Mouse (Mus musculus): ENCODE measurements around the gene Vps9d1. TPM values are rescaled to one million over a fixed set of nuclear protein-coding genes. Genes with fewer than 3 reads are reported as not detected.
A peak's percentile ranks its signal among the peaks of the same experiment; 100 is the strongest.
"Not testable (repeated sequence)": the region's sequence is repeated elsewhere in the genome, so short reads cannot be mapped to it uniquely, and the experiment has no call there.

The Vps9d1 gene
- total RNA-seq, 2 experiments from 2014 or later = 11.7 to 12.0 TPM

DNA sequence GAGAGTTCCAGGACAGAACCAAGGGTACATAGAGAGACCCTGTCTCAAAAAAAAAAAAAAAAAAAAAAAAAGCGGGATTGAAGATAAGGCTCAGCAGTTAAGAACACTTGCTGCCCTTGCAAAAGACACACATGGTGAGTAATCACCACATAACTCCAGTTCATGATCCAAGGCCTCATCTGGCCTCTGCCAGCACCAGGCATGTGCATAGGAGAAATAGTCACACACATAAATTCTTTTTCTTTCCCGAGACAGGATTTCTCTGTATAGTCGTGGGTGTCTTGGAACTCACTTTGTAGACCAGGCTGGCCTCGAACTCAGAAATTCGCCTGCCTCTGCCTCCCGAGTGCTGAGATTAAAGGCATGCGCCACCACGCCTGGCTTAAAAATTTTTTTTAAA lies 3.4 kb upstream of the Vps9d1 start:
- DNase-seq; intact Hi-C loops (cut with DNase I; ENCODE audit: low total_unique reads): not testable (repeated sequence)

DNA sequence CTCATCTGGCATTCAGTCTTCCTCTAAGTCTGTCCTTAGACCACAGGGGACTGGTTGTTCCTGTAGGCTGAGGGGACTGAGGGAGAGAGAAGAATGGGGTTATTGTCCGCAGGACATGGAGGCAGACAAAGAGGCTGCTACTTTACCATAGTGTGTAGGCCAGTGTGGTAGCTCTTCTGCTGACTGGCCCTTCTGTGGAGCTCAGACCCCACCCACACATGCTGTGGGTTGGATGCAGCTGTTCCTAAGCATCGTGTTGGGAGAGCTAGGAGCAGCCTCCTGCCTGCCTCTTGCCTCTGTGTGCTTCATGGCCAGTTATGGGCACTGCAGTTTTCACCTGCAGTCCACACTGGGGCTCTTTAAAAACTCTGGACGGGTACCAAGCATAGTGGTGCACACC lies 3.0 kb upstream of the Vps9d1 start:
- no peak for DNase-seq
- intact Hi-C loops (cut with DNase I; ENCODE audit: low total_unique reads) = no loop called here

DNA sequence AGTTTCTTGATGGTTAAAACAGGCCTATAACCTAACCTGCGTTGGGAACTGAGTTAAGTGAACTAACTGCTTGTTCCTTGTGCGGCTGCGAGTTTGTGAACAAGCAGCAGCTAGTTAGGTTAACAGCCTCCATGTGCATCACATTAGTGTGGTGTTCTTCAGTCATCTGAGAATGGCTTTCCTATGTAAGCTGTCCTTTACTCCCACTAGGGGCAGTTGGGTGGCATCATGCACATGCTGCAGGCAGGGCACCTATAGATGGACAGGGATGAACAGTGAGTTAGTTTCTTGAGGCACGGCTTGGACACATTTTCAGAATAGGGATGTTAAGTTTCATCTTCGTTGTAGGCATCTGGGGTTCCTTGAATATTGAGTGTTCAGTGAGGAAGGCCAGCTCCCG lies 1.0 kb upstream of the Vps9d1 start:
- DNase-seq = no peak
- intact Hi-C loops (cut with DNase I; ENCODE audit: low total_unique reads) = no loop called here

DNA sequence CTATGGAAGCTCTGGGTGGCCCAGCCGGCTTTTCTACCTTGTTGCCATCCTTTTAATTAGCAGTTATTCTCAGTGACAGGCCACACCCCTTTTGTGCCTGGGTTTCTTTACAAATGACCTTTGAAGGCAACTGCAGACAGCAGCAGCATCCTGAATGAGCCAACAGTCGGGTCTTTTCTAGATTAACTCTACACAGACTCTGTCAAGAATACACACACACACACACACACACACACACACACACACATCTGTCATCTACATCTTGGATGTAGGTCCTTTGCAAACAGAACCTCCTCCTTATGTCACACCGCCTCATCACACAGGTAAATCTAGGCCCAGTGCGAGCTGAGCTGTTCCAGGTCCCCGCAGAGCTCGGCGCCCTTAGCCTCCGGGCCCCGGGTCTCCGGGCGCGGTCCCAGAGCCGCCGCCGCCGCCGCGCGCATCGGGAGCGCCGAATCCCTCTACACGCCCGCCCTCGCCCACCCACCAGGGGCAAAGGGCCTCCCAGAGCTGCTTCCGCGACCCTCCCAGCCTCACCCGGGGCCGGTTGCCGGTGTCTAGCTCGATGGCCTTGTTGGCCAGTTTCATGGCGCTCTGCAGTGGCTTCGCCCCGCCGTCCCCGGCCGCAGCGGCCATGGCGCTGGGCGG lies 573 bp downstream of the Vps9d1 start:
- no peak for DNase-seq
- intact Hi-C loops (cut with DNase I; ENCODE audit: low total_unique reads) = no loop called here

DNA sequence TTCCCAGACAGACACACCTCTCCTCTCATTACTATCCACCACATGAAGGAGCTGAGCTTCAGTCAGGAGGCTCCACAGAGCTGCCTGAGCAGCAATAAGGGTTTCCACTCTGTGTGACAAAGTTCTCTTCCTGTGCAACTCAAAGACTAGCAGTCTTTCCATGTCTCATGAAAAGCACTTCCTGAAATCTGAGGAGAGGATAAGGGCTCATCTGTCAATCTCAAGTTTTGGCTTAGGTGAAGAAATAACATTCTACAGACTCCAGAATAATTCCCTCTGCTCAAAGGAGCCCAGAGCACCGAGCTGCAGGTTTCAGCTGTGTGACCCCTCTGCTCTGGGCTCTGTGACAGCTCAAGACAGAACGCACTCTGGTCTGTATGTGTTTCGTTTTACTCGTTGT lies 1.2 kb downstream of the Vps9d1 start:
- DNase-seq = no peak

DNA sequence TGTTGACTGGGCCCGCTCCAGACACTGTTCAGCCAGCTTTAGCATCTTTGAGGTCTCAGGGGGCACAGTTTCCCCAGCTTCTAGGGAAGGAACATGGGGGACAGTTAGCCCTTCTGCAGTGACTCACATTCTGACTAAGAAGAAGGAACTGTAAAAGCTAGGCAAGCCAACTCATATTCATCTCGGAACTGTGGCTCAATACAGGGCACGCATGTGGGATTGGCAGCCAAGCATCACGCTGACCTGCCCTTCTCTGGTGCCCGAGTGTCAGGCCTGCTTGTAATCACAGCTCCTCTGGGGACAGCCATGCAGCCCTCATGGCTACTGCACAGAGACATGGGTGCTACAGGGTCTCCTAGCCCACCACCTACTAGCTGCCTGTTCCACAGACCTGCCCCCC lies 3.2 kb downstream of the Vps9d1 start:
- no peak for DNase-seq
- intact Hi-C loops (cut with DNase I; ENCODE audit: low total_unique reads) = no loop called here

More for the DNA sequence above, 1.2 kb downstream of the Vps9d1 start:
- intact Hi-C loops (cut with DNase I; ENCODE audit: low total_unique reads) = no loop called here

DNA sequence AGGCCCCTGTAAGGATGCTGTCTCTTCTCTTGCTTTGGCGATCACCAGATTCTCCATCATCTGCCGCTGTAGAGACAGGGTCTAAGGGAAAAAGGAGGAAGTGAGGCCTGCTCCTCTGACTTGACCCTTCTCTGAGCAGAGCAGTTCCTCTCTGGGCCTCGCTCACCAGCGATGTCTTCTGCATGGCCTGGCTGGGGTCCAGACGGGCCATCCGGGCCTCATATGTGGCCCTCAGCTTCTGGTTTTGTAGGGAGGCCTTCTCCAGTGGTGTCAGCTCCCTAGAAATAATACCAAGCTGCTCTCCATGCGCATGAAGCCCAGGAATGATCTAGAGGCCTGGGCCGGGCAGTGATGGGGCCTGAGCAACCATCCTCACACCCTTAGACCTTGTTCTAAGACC lies 5.6 kb downstream of the Vps9d1 start:
- no peak for DNase-seq

DNA sequence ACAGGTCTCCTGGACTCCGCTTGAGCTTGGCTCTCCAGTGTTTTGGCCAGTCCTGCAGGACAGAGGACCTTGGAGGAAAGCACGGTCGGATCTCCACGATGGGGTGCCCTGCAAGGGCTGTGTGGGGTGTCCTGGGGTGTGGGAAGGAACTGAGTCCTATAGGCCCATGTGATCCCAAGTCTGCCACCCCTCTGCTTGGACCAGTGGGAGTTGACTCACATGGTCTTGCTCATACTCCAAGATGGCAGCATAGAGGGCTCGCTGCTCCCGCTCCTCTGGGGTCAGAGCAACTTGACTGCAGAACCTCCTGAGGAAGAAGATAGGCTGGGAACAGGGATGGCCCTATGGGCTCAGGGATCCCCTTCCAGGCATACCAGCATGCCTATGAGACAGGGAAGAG lies 6.4 kb downstream of the Vps9d1 start:
- intact Hi-C loops (cut with DNase I; ENCODE audit: low total_unique reads) = no loop called here
- DNase-seq = no peak

More for the DNA sequence above, 5.6 kb downstream of the Vps9d1 start:
- intact Hi-C loops (cut with DNase I; ENCODE audit: low total_unique reads) = no loop called here

DNA sequence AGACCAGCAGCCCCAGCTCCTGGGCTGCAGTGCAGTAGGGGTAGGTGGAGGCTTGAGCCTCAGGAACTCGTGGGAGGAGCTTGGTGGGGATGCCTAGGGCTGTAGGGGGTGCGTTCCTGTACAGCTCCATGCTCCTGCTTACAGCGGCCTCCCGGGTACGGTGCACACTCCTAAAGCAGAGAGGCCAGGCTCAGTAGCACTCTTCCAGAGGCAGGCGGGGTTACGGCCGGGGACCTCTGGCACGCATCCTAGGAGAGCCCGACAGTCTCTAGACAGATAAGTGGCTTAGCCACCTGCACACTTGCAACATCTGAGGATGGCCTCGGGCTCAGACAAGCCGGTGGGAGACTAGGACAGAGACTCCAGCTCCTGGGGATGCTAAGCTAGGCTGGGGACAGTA lies 8.6 kb downstream of the Vps9d1 start:
- DNase-seq = no peak
- intact Hi-C loops (cut with DNase I; ENCODE audit: low total_unique reads) = no loop called here

DNA sequence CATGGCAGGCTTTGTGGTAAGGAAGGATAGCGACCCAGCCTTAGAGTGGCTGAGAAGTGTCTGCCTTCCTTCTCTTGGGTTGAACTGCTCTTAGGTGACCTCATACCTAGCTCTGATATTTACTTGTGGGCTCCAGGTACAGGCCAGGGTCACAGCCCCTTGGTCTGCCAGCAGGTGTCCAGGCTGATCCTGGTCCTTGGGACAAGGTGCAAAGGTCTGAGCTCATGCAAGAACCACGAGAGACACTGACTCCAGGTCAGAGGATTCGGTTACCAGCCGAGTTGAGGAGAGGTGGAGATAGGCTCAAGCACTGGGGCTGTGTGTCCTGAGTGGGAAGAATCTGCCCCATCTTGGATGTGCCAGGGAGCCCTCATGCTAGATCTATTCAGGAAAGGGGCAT lies 9.8 kb downstream of the Vps9d1 start:
- intact Hi-C loops (cut with DNase I; ENCODE audit: low total_unique reads) = no loop called here
- no peak for DNase-seq

DNA sequence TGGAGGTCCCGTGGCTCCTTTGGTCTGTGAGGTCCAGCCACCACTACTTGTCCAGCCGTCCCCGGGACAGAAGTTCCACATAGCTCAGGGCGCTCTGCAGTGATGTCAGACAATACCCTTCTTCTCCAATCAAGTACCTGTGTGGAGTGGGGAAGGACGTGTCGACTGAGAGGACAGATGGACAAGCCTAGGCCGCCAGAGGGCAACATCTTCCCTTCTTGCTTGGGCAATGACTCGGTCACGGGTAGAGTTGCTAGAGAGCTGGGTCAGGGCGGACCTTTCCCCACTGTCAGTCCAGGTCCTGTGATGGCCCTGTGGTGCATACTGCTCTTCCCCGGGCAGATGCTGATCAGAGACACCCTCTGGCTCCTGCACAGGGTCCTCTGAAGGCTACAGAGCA lies 11.1 kb downstream of the Vps9d1 start:
- no peak for DNase-seq
- intact Hi-C loops (cut with DNase I; ENCODE audit: low total_unique reads) = no loop called here

DNA sequence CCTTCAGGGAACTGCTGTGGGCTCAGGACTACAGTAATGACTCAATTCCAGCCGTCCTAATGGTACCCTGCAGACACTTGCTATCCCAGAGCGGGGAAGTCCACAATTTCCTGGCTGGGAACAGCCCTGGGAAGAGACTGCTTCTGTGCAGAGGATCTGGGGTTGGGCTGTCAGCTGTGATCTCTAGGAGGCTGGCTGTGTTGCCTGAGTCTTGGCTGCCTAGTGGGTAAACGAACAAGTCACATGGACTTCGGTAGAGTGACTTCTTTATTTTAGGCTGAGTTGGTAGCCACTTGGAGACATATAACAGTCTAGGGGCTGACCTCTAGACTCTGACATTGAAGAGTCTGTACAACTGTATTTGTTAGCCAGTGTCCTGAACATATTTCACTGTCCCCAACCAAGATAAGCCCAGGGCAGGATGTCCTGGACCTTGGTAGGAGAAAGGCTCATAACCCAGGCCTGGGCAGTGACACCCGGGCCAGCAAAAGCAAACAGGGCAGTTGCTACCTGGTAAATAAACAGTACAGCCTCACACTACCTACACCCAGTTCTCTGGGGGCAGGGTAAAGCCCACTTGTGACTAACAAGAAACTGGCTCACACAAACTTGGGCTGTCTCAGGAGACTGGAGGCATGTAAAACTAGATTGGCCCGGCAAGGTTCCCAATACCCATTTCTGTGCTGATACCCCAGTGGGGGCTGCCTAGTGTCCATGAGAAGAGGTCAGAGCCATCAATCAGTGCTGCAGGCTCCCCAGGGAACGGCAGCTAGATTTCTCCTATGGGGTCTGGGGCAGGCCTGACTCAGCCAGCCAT lies 11.8 kb downstream of the Vps9d1 start:
- intact Hi-C loops (cut with DNase I; ENCODE audit: low total_unique reads) = no loop called here
- DNase-seq = no peak

DNA sequence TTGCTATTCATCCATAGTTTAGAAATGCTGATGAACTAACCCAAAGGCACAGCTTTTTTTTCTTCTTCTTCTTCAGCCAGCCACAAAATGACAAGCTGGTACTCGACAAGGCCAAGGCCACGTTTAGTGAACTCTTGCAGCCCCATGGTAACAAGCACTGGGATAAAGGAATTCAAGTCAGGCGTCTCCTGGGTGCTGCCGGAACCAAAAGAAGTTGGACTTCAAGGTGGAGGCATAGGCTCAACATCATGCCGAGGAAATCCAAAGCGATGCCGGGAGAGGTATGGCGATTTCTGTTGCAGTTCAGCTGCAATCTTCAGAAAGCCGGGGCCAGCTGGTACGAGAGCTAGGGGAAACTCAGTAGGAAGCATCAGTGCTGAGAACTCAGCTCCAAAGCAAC lies 14.8 kb downstream of the Vps9d1 start:
- intact Hi-C loops (cut with DNase I; ENCODE audit: low total_unique reads) = no loop called here
- DNase-seq = no peak

DNA sequence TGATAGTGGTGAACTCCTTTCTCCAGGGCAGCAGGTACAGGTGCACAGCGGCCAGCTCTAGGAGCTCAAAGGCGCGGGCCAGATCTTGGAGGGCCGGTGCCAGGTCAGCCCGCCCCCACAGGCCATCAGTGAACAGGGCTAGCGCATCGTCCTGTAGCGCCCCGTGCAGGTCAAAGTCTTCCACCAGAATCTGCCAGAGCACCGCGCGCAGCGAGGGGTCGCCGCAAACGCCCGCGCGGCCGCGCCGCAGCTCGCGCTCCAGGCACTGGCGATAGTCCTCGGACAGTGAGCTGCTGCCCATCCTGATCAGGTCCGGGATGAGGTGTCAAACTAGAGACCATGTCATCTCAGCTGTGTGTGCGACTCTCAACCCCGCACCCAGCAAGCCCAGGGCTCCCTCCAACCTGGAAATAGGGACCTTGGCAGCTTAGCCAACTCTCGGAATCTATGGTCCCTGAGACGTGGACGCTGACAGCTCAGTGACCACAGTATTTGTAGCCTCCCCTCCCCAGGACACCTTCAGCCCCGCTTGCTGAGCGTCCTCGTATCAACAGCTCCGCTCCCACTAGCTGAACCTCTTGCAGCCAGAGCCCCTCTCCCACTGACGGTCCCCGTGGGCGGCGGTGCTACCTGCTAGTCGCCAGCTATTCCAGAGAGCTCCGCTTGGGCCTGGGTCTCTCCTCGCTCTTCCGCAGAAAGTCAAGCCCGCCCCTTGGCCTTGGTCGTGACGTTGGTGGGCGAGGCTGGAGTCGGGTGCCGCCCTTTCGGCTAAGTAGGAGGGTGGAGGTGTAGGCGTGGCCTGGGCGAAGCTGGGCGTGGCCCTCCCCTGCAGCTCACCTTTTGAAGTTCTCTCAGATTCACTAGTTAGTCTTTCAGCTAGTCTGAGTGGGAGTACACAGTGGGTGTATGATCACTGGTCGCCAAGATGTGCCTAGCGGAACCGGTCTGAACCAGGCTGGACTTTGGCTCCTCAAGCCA lies 18.3 kb downstream of the Vps9d1 start, which contains the start of gene Spata2l:
Spata2l (minus strand) TSS at position 714 of the 978 bp plus-strand sequence.
- intact Hi-C loops (cut with DNase I; ENCODE audit: low total_unique reads) = no loop called here
- peak; percentile 81 for DNase-seq

DNA sequence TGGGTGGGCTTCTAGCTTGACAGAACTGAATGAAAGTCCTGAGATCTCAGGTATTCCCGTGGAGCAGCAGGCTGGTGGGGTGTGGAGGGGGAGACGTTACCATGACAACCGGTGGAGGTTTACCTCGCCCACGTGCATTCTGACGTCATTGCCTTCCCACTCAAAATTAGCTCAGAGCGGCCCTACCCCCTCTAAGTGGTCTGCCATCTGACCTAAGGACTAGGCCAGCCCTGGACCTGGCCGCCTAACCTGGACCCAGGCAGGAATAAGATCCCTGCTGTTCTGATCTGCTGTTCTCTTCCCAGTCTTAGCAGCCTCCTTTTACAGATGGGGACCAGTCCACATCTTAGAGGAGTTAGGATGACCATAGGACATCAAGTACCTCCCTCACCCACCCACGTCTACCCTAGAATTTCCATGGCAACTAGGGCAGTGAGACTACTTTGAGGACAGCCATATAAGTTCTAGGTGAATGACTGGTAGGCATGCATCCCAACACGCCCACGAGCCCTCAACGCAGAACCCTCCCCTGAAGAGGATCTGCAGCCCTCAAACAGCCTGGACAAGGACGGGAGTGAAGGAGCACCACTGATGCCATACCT lies 19.1 kb downstream of the Vps9d1 start:
- intact Hi-C loops (cut with DNase I; ENCODE audit: low total_unique reads) = no loop called here
- no peak for DNase-seq

DNA sequence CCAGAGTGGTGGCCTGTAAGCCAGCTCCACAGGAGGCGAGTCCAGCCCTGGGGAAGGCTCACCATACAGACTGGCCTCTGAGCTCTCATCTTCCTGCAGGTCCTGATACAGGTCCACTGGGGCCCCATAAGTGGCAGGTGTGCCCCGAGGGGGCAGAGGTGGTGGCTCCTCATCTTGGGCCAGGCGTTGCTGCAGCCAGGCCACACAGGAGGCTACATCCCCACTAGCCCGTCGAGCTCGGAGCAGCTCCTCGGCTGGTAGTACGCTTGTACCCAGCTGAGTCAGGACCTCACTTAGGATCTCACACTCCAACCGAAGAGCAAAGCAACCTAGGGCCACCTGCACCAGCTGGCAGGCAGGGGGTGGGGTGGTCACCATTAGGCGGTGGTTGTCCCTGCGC lies 20.4 kb downstream of the Vps9d1 start:
- DNase-seq = no peak
- intact Hi-C loops (cut with DNase I; ENCODE audit: low total_unique reads) = no loop called here

DNA sequence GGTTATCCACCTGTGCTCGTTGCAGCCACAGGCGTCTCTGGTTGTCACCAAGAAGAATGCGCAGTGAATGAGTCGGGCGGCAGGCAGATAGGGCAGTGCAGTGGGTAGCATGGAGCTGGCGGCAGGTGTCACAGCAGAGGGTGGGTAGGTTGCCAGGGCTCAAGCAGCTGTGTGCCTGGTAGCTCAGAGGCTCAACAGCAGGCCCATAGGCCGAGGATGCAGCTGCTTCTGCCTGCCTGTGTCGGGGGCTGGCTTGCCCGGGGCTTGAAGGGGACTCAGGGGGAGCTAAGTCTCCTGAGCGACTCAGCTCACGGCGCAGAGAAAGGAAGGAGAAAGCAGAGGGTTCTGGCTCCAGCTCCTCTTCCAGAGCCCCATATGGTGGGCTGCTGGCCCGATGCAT lies 20.8 kb downstream of the Vps9d1 start:
- peak; percentile 47 for DNase-seq
- intact Hi-C loops (cut with DNase I; ENCODE audit: low total_unique reads) = no loop called here

DNA sequence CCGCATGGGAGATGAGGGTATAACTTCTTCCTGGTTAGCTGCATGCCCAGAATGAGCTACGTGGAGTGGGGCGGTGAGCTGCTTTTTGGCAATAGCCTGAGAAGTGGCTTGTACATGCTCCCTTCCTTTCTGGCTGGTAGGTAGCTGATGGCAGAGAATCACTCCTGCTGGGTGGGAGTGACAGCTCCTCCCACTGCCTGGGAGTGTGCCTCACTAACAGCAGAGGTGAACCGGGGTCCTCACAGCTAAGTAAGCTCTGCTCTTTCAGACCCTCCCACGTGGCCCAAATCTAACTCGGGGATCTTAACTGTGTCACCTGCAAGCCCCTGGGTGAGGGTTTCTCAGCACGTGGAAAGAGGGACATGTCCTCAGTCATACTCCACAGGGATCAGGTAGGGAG lies 21.6 kb downstream of the Vps9d1 start:
- intact Hi-C loops (cut with DNase I; ENCODE audit: low total_unique reads) = no loop called here
- DNase-seq = no peak

DNA sequence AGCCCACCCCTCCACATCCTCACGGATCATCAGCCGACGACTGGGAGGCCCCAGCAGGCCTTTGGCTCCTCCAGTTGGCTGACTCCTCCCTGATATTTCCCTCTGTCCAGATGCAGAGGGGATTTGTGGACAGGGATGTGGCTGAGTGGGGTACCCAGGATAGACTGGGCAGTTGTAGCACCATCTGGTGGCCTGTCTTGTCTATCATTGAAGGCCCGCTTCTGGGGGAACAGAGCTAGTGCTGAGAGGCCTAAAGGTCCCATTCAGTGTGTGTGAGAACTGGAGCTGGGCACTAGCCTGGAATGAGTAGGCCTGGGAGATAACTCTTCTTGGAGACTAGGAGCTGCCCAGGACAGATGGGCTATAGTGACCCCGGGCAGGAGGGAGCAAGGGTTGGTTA lies 22.4 kb downstream of the Vps9d1 start:
- DNase-seq = no peak
- intact Hi-C loops (cut with DNase I; ENCODE audit: low total_unique reads) = no loop called here

DNA sequence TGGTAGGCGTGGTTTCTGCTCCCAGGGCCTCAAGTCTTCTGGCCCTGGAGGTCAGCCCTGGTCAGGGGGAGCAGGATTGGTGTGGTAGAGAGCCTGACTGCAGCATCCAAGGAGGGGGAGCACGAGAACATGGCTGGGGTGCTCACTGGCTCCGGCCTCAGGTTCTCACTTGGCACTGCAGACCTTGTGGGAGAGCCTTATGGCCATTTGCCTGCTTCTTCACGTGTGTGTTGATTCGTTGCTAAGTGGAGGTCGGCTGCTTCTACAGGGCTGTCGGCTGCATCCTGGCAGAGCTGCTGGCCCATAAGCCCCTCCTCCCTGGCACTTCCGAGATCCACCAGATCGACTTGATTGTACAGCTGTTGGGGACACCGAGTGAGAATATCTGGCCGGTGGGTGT lies 23.8 kb downstream of the Vps9d1 start:
- intact Hi-C loops (cut with DNase I; ENCODE audit: low total_unique reads); DNase-seq: not testable (repeated sequence)
